Mouse (Mus musculus) CH12.LX (cell line): Measurements from ENCODE around the gene Lhpp. TPM values are rescaled to one million over a fixed set of nuclear protein-coding genes. Genes with fewer than 3 reads are reported as not detected.

Experiments
- DNase-seq: peaks from one replicate; pipeline ENCODE4 v3.0.0-alpha.2; 2013; ENCODE audit errors: extremely low read depth
- H3K27ac ChIP-seq: 2 replicates; pipeline ENCODE4 v1.5.1; 2012; ENCODE audit warnings: low read depth, mild to moderate bottlenecking, control low read depth, moderate library complexity; ENCODE audit not compliant: insufficient read depth
- H3K27me3 ChIP-seq: replicated peaks from 2 replicates; pipeline ENCODE3; 2012; ENCODE audit warnings: inconsistent platforms
- H3K36me3 ChIP-seq, 2 experiments: replicated peaks in 1 of 2; 2 replicates each; pipeline versions ENCODE3 to v1.6.1; 2012; ENCODE audit warnings: inconsistent platforms in 1 of 2, low read length in 1 of 2, mild to moderate bottlenecking in 1 of 2, mixed read lengths in 1 of 2, moderate library complexity in 1 of 2; ENCODE audit not compliant: control insufficient read depth in 1 of 2, insufficient read depth in 1 of 2
- H3K4me1 ChIP-seq, 2 experiments: 2 replicates each; pipeline ENCODE4 v1.6.1; 2012; ENCODE audit warnings: inconsistent platforms in 1 of 2, moderate library complexity in 1 of 2; ENCODE audit not compliant: insufficient read depth in 2 of 2, control insufficient read depth in 1 of 2
- H3K4me2 ChIP-seq: 2 replicates; pipeline ENCODE4 v1.6.1; 2012; ENCODE audit warnings: low read depth, mild to moderate bottlenecking, control low read depth; ENCODE audit not compliant: poor library complexity, insufficient read depth, severe bottlenecking
- H3K4me3 ChIP-seq, 3 experiments: fragments of 150-350 bp in 1 of 3; sonication (generic) in 1 of 3; replicated peaks in 1 of 3; 2 replicates each; pipeline versions ENCODE3 to v1.5.1; 2011 to 2012; ENCODE audit warnings: low read depth in 2 of 3, low read length in 2 of 3, mild to moderate bottlenecking in 2 of 3, moderate library complexity in 2 of 3, control low read depth in 1 of 3, improper control_type of control experiment in 1 of 3, inconsistent platforms in 1 of 3, mixed read lengths in 1 of 3; ENCODE audit not compliant: poor library complexity in 1 of 3
- H3K79me2 ChIP-seq: replicated peaks from 2 replicates; pipeline ENCODE4 v1.6.1; 2012; ENCODE audit warnings: mild to moderate bottlenecking, moderate library complexity; ENCODE audit not compliant: control insufficient read depth, poor library complexity, insufficient read depth, severe bottlenecking; ENCODE audit errors: extremely low read depth
- H3K9ac ChIP-seq: 2 replicates; pipeline ENCODE4 v1.6.1; 2012; ENCODE audit warnings: low read depth, mild to moderate bottlenecking, control low read depth, moderate library complexity; ENCODE audit not compliant: insufficient read depth
- H3K9me3 ChIP-seq: replicated peaks from 2 replicates; pipeline ENCODE3; 2012; ENCODE audit warnings: low read length, inconsistent platforms, mixed read lengths
- BHLHE40 ChIP-seq: IDR thresholded peaks from 2 replicates; pipeline ENCODE4 v1.6.1; 2011; ENCODE audit warnings: mild to moderate bottlenecking, low read depth, low read length, improper control_type of control experiment
- CHD1 ChIP-seq: IDR thresholded peaks from 2 replicates; pipeline ENCODE4 v1.6.1; 2012; ENCODE audit warnings: low read depth, low read length, improper control_type of control experiment, inconsistent platforms
- CHD2 ChIP-seq: IDR thresholded peaks from 2 replicates; pipeline ENCODE4 v1.6.1; 2011; ENCODE audit warnings: low read length, improper control_type of control experiment
- E2F4 ChIP-seq: IDR thresholded peaks from 2 replicates; pipeline ENCODE4 v1.6.1; 2011; ENCODE audit warnings: low read depth, low read length, improper control_type of control experiment; ENCODE audit not compliant: insufficient replicate concordance
- ELF1 ChIP-seq: IDR thresholded peaks from 2 replicates; pipeline ENCODE4 v1.6.1; 2014; ENCODE audit warnings: low read depth, mild to moderate bottlenecking, inconsistent platforms, low read length, improper control_type of control experiment
- EP300 ChIP-seq: IDR thresholded peaks from 2 replicates; pipeline ENCODE4 v1.6.1; 2011; ENCODE audit warnings: low read length, improper control_type of control experiment
- ETS1 ChIP-seq: conservative IDR thresholded peaks from 2 replicates; pipeline ENCODE4 v1.6.1; 2012; ENCODE audit warnings: low read depth, mild to moderate bottlenecking, inconsistent platforms, low read length, improper control_type of control experiment, moderate library complexity
- HCFC1 ChIP-seq: IDR thresholded peaks from 2 replicates; pipeline ENCODE4 v1.6.1; 2012; ENCODE audit warnings: low read depth, mild to moderate bottlenecking, inconsistent platforms, low read length, improper control_type of control experiment
- IRF4 ChIP-seq: IDR thresholded peaks from 2 replicates; pipeline ENCODE4 v1.6.1; 2014; ENCODE audit warnings: low read depth, mild to moderate bottlenecking, inconsistent platforms, low read length, improper control_type of control experiment
- JUN ChIP-seq: IDR thresholded peaks from 2 replicates; pipeline ENCODE4 v1.6.1; 2011; ENCODE audit warnings: low read depth, mild to moderate bottlenecking, low read length, improper control_type of control experiment, moderate library complexity; ENCODE audit not compliant: insufficient read depth
- MAFK ChIP-seq: IDR thresholded peaks from 2 replicates; pipeline ENCODE4 v1.6.1; 2011; ENCODE audit warnings: low read length, improper control_type of control experiment; ENCODE audit not compliant: insufficient replicate concordance
- MAZ ChIP-seq: IDR thresholded peaks from 2 replicates; pipeline ENCODE4 v1.6.1; 2012; ENCODE audit warnings: low read depth, mild to moderate bottlenecking, inconsistent platforms, low read length, improper control_type of control experiment, moderate library complexity
- MEF2A ChIP-seq: IDR thresholded peaks from 2 replicates; pipeline ENCODE4 v1.6.1; 2014; ENCODE audit warnings: low read depth, mild to moderate bottlenecking, inconsistent platforms, low read length, improper control_type of control experiment, borderline replicate concordance
- MXI1 ChIP-seq: IDR thresholded peaks from 2 replicates; pipeline ENCODE4 v1.6.1; 2011; ENCODE audit warnings: mild to moderate bottlenecking, low read depth, low read length, improper control_type of control experiment
- NELFE ChIP-seq: IDR thresholded peaks from 2 replicates; pipeline ENCODE4 v1.6.1; 2011; ENCODE audit warnings: low read depth, low read length, improper control_type of control experiment
- PAX5 ChIP-seq: IDR thresholded peaks from 2 replicates; pipeline ENCODE4 v1.6.1; 2012; ENCODE audit warnings: low read length, inconsistent platforms, mixed read lengths
- POLR2AphosphoS2 ChIP-seq: IDR thresholded peaks from 2 replicates; pipeline ENCODE4 v1.6.1; 2011; ENCODE audit warnings: low read depth, low read length, improper control_type of control experiment
- RAD21 ChIP-seq: IDR thresholded peaks from 2 replicates; pipeline ENCODE4 v1.6.1; 2011; ENCODE audit warnings: low read depth, mild to moderate bottlenecking, low read length, improper control_type of control experiment, moderate library complexity
- RCOR1 ChIP-seq: conservative IDR thresholded peaks from 2 replicates; pipeline ENCODE4 v1.6.1; 2012; ENCODE audit warnings: low read depth, mild to moderate bottlenecking, inconsistent platforms, low read length, improper control_type of control experiment
- SMC3 ChIP-seq: IDR thresholded peaks from 2 replicates; pipeline ENCODE4 v1.6.1; 2011; ENCODE audit warnings: low read depth, low read length, improper control_type of control experiment
- TBP ChIP-seq: conservative IDR thresholded peaks from 2 replicates; pipeline ENCODE4 v1.6.1; 2011; ENCODE audit warnings: low read depth, low read length, improper control_type of control experiment
- TCF12 ChIP-seq: IDR thresholded peaks from 2 replicates; pipeline ENCODE4 v1.6.1; 2014; ENCODE audit warnings: low read depth, mild to moderate bottlenecking, inconsistent platforms, low read length, improper control_type of control experiment
- UBTF ChIP-seq: IDR thresholded peaks from 2 replicates; pipeline ENCODE4 v1.6.1; 2012; ENCODE audit warnings: low read depth, mild to moderate bottlenecking, inconsistent platforms, low read length, improper control_type of control experiment, moderate library complexity
- USF1 ChIP-seq: IDR thresholded peaks from 2 replicates; pipeline ENCODE4 v1.6.1; 2014; ENCODE audit warnings: low read depth, mild to moderate bottlenecking, inconsistent platforms, low read length, improper control_type of control experiment
- USF2 ChIP-seq: conservative IDR thresholded peaks from 2 replicates; pipeline ENCODE4 v1.6.1; 2011; ENCODE audit warnings: low read depth, low read length, improper control_type of control experiment
- ZMIZ1 ChIP-seq: IDR thresholded peaks from 2 replicates; pipeline ENCODE4 v1.6.1; 2012; ENCODE audit warnings: low read depth, mild to moderate bottlenecking, inconsistent platforms, low read length, improper control_type of control experiment
- ZNF384 ChIP-seq: IDR thresholded peaks from 2 replicates; pipeline ENCODE4 v1.6.1; 2012; ENCODE audit warnings: low read depth, low read length, improper control_type of control experiment, inconsistent platforms
- dilution Hi-C: fragments of 300-500 bp; cut with MboI; formaldehyde crosslinking; loops from 2 replicates; pipeline ENCODE4 v1.14.3; 2020; ENCODE audit warnings: low sequenced_read_pairs; ENCODE audit not compliant: extremely low pct_unique_long_range_greater_than_20kb, extremely low pct_ligation_motif_present
- in situ Hi-C: fragments of 300-500 bp; cut with MboI; formaldehyde crosslinking; loops from 3 replicates; pipeline ENCODE4 v1.14.3; 2019; ENCODE audit warnings: low sequenced_read_pairs, low pct_ligation_motif_present, low pct_unique_long_range_greater_than_20kb, mixed read lengths
- polyA plus RNA-seq: library from polyadenylated mRNA; unstranded; fragments of >175 nt; gene quantifications from 2 replicates; pipeline ENCODE4 v1.2.1, GENCODE M21; 2012; ENCODE audit warnings: low read depth; ENCODE audit not compliant: insufficient read length
- total RNA-seq, 2 experiments: library from RNA; depleted of rRNA; stranded (reverse); fragments of 300-350 nt in 1 of 2; fragments of >200 nt in 1 of 2; gene quantifications; 2 replicates each; pipeline ENCODE4 v1.2.3; 2012 to 2014

Lhpp gene
- total and polyA plus RNA-seq, 3 experiments, result 7.8 to 15.4 (median 14.6) TPM

- H3K4me3 ChIP-seq, result no peak overlapping the region
- DNase-seq, result no peak
These were observed 121.1 kb downstream of the Lhpp start for GRCm38 (mm10) chr7:132731558-132731957.

DNA sequence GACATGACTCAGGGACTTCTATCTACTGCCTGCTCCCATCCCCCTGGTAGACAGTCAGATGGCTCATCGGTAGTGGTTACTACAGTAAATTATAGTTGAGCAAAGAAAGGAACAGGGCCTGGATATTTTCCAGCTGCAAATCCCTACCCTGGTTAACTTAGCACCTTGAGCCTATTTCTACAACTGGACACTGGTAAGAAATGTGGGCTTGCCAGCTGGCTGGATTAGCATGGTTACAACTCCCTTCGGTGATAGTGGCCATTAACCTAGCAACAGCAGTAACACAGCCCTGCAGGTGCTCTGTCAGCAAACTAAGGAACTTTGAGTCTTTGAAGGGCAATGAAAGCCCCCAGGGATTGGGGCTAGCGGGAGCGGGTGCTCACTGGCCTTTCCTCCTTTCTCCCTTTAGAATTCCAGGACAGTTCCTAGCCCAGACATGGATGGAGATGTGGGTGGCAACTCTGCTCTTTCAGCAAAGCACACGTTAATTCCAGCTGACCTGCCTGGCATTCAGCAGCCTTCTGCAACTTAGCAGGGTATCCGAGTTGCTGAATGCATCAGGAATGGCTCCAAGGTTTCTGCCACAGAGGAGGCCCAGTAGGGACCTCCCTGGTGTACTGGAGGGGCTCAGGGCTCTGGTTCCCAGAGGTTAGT lies 121.8 kb downstream of the Lhpp start:
- Histone ChIP-seq H3K36me3 (peaks cover 17 to 76% of the 10 kb centered on the region in 2 experiments), H3K9ac (no peak overlapping the region), H3K27me3 (no peaks in the 10 kb centered on the region), H3K4me2 (no peak overlapping the region), H3K9me3 (no peaks in the 10 kb centered on the region), H3K4me3 (no peak overlapping the region), H3K79me2 (no peaks in the 10 kb centered on the region), H3K27ac (no peak overlapping the region), H3K4me1 (peaks cover 37 to 82% of the 10 kb centered on the region in 2 experiments)
- in situ Hi-C loops (no loop called here), dilution Hi-C loops (no loop called here)
- DNase-seq, result no peak
- no peak for TF ChIP-seq TBP
- TF ChIP-seq HCFC1, result no peak
- TF ChIP-seq IRF4, result no peak
- TF ChIP-seq CHD2, result no peak
- no peak for TF ChIP-seq ETS1
- no peak for TF ChIP-seq E2F4
- TF ChIP-seq JUN, result no peak
- no peak for TF ChIP-seq MEF2A
- no peak for TF ChIP-seq ZMIZ1
- no peak for TF ChIP-seq MAZ
- TF ChIP-seq RCOR1, result no peak
- TF ChIP-seq SMC3, result no peak
- no peak for TF ChIP-seq MXI1
- TF ChIP-seq PAX5, result no peak
- no peak for TF ChIP-seq TCF12
- TF ChIP-seq USF2, result no peak
- TF ChIP-seq USF1, result no peak
- TF ChIP-seq ZNF384, result no peak
- no peak for TF ChIP-seq POLR2AphosphoS2

More at GRCm38 (mm10) chr7:132731558-132731957, 121.1 kb downstream of the Lhpp start:
- H3K9ac ChIP-seq, result no peak overlapping the region
- H3K27ac ChIP-seq, result no peak overlapping the region
- H3K79me2 ChIP-seq, result no peaks in the 10 kb centered on the region
- H3K9me3 ChIP-seq, result no peaks in the 10 kb centered on the region
- peaks cover 17 to 79% of the 10 kb centered on the region in 2 experiments for H3K36me3 ChIP-seq
- dilution Hi-C loops (no loop called here), in situ Hi-C loops (no loop called here)
- no peak for TF ChIP-seq RCOR1
- TF ChIP-seq IRF4, result no peak
- TF ChIP-seq ELF1, result no peak
- TF ChIP-seq USF2, result no peak
- TF ChIP-seq SMC3, result no peak
- no peak for TF ChIP-seq CHD1
- TF ChIP-seq UBTF, result no peak
- no peak for TF ChIP-seq NELFE
- no peak for TF ChIP-seq JUN
- TF ChIP-seq E2F4, result no peak
- TF ChIP-seq MAZ, result no peak
- no peak for TF ChIP-seq BHLHE40
- no peak for TF ChIP-seq POLR2AphosphoS2
- TF ChIP-seq EP300, result no peak
- TF ChIP-seq RAD21, result no peak
- TF ChIP-seq MAFK, result no peak
- no peak for TF ChIP-seq CHD2
- H3K4me2 ChIP-seq, result no peak overlapping the region
- peaks cover 35 to 77% of the 10 kb centered on the region in 2 experiments for H3K4me1 ChIP-seq
- H3K27me3 ChIP-seq, result no peaks in the 10 kb centered on the region
